Mouse (Mus musculus): ENCODE data around the gene Endou. TPM values are rescaled to one million over a fixed set of nuclear protein-coding genes. Genes with fewer than 3 reads are reported as not detected.
A peak's percentile ranks its signal among the peaks of the same experiment; 100 is the strongest.

Gene Endou
- polyA plus RNA-seq, 1 experiment from 2014 or later, result not detected

- Histone ChIP-seq H3K27me3 (ENCODE audit: control insufficient read depth, insufficient read depth, low read length) (no peaks in the 10 kb centered on the region), H3K9ac (replicated peaks; ENCODE audit: low read depth, low read length) (no peak overlapping the region), H3K27ac (ENCODE audit: low read depth, low read length) (no peak overlapping the region), H3K4me1 (ENCODE audit: control insufficient read depth, insufficient read depth, low read length) (0 out of 2 replicates have a peak, but pooled peaks cover 5% of the 10 kb centered on the region), H3K9me3 (ENCODE audit: control insufficient read depth, low read length) (no peaks in the 10 kb centered on the region), H3K36me3 (ENCODE audit: control insufficient read depth, insufficient read depth, low read length) (no peaks in the 10 kb centered on the region), H3K4me2 (ENCODE audit: low read depth, low read length) (no peak overlapping the region), H3K4me3 (ENCODE audit: low read depth, low read length) (no peak overlapping the region)
- ATAC-seq (ENCODE audit: low read depth), result no peak
- 75% methylated on average over 12 of the region's 12 CpGs for WGBS
Measured at GRCm38 (mm10) chr15:97720026-97720675, 11.0 kb downstream of the Endou start.

- 89% methylated on average over 12 of the region's 12 CpGs for WGBS
Measured at GRCm38 (mm10) chr15:97719494-97719893, 11.6 kb downstream of the Endou start.

GRCm38 (mm10) chr15:97718535-97719155, 12.5 kb downstream of the Endou start:
- Histone ChIP-seq H3K36me3 (ENCODE audit: control insufficient read depth, insufficient read depth, low read length) (no peaks in the 10 kb centered on the region), H3K4me2 (ENCODE audit: low read depth, low read length) (no peak overlapping the region), H3K27me3 (ENCODE audit: control insufficient read depth, insufficient read depth, low read length) (no peaks in the 10 kb centered on the region), H3K4me3 (ENCODE audit: low read depth, low read length) (no peak overlapping the region), H3K9me3 (ENCODE audit: control insufficient read depth, low read length) (no peaks in the 10 kb centered on the region), H3K9ac (replicated peaks; ENCODE audit: low read depth, low read length) (no peak overlapping the region), H3K27ac (ENCODE audit: low read depth, low read length) (no peak overlapping the region), H3K4me1 (ENCODE audit: control insufficient read depth, insufficient read depth, low read length) (0 out of 2 replicates have a peak, but pooled peaks cover 5% of the 10 kb centered on the region)
- WGBS, result 92% methylated on average over 8 of the region's 8 CpGs
- no peak for ATAC-seq (ENCODE audit: low read depth)

More at GRCm38 (mm10) chr15:97719494-97719893, 11.6 kb downstream of the Endou start:
- H3K9me3 ChIP-seq (ENCODE audit: control insufficient read depth, low read length), result no peaks in the 10 kb centered on the region
- no peak overlapping the region for H3K27ac ChIP-seq (ENCODE audit: low read depth, low read length)
- H3K36me3 ChIP-seq (ENCODE audit: control insufficient read depth, insufficient read depth, low read length), result no peaks in the 10 kb centered on the region
- H3K4me1 ChIP-seq (ENCODE audit: control insufficient read depth, insufficient read depth, low read length), result 0 out of 2 replicates have a peak, but pooled peaks cover 5% of the 10 kb centered on the region
- H3K9ac ChIP-seq (replicated peaks; ENCODE audit: low read depth, low read length), result no peak overlapping the region
- H3K4me2 ChIP-seq (ENCODE audit: low read depth, low read length), result no peak overlapping the region
- H3K4me3 ChIP-seq (ENCODE audit: low read depth, low read length), result no peak overlapping the region
- ATAC-seq (ENCODE audit: low read depth), result no peak
- no peaks in the 10 kb centered on the region for H3K27me3 ChIP-seq (ENCODE audit: control insufficient read depth, insufficient read depth, low read length)

GRCm38 (mm10) chr15:97717861-97718534, 13.1 kb downstream of the Endou start:
- peak; percentile 58; the same call in 1 of the 2 replicates for ATAC-seq (ENCODE audit: low read depth)

GRCm38 (mm10) chr15:97716782-97717181, 14.4 kb downstream of the Endou start:
- no peaks in the 10 kb centered on the region for H3K27me3 ChIP-seq (ENCODE audit: control insufficient read depth, insufficient read depth, low read length)
- ATAC-seq (ENCODE audit: low read depth), result no peak
- 95% methylated on average over 11 of the region's 11 CpGs for WGBS

More at GRCm38 (mm10) chr15:97717861-97718534, 13.1 kb downstream of the Endou start:
- Histone ChIP-seq H3K27me3 (ENCODE audit: control insufficient read depth, insufficient read depth, low read length) (no peaks in the 10 kb centered on the region), H3K27ac (ENCODE audit: low read depth, low read length) (no peak overlapping the region), H3K36me3 (ENCODE audit: control insufficient read depth, insufficient read depth, low read length) (no peaks in the 10 kb centered on the region), H3K4me2 (ENCODE audit: low read depth, low read length) (no peak overlapping the region), H3K9me3 (ENCODE audit: control insufficient read depth, low read length) (no peaks in the 10 kb centered on the region), H3K4me1 (ENCODE audit: control insufficient read depth, insufficient read depth, low read length) (0 out of 2 replicates have a peak, but pooled peaks cover 5% of the 10 kb centered on the region), H3K4me3 (ENCODE audit: low read depth, low read length) (no peak overlapping the region), H3K9ac (replicated peaks; ENCODE audit: low read depth, low read length) (no peak overlapping the region)
- 35% methylated on average over 12 of the region's 12 CpGs for WGBS

GRCm38 (mm10) chr15:97715734-97716133, 15.4 kb downstream of the Endou start:
- Histone ChIP-seq H3K27ac (ENCODE audit: low read depth, low read length) (no peak overlapping the region), H3K9ac (replicated peaks; ENCODE audit: low read depth, low read length) (no peak overlapping the region), H3K27me3 (ENCODE audit: control insufficient read depth, insufficient read depth, low read length) (no peaks in the 10 kb centered on the region), H3K4me2 (ENCODE audit: low read depth, low read length) (no peak overlapping the region), H3K4me1 (ENCODE audit: control insufficient read depth, insufficient read depth, low read length) (no peaks in the 10 kb centered on the region), H3K36me3 (ENCODE audit: control insufficient read depth, insufficient read depth, low read length) (no peaks in the 10 kb centered on the region), H3K9me3 (ENCODE audit: control insufficient read depth, low read length) (no peaks in the 10 kb centered on the region), H3K4me3 (ENCODE audit: low read depth, low read length) (no peak overlapping the region)
- WGBS, result 95% methylated on average over 1 of the region's 1 CpGs
- ATAC-seq (ENCODE audit: low read depth), result no peak

More at GRCm38 (mm10) chr15:97716782-97717181, 14.4 kb downstream of the Endou start:
- Histone ChIP-seq H3K4me3 (ENCODE audit: low read depth, low read length) (no peak overlapping the region), H3K36me3 (ENCODE audit: control insufficient read depth, insufficient read depth, low read length) (no peaks in the 10 kb centered on the region), H3K9me3 (ENCODE audit: control insufficient read depth, low read length) (no peaks in the 10 kb centered on the region), H3K4me2 (ENCODE audit: low read depth, low read length) (no peak overlapping the region), H3K27ac (ENCODE audit: low read depth, low read length) (no peak overlapping the region), H3K4me1 (ENCODE audit: control insufficient read depth, insufficient read depth, low read length) (0 out of 2 replicates have a peak, but pooled peaks cover 5% of the 10 kb centered on the region), H3K9ac (replicated peaks; ENCODE audit: low read depth, low read length) (no peak overlapping the region)

GRCm38 (mm10) chr15:97715083-97715482, 16.1 kb downstream of the Endou start:
- Histone ChIP-seq H3K27me3 (ENCODE audit: control insufficient read depth, insufficient read depth, low read length) (no peaks in the 10 kb centered on the region), H3K4me1 (ENCODE audit: control insufficient read depth, insufficient read depth, low read length) (no peaks in the 10 kb centered on the region), H3K9me3 (ENCODE audit: control insufficient read depth, low read length) (no peaks in the 10 kb centered on the region), H3K4me2 (ENCODE audit: low read depth, low read length) (no peak overlapping the region), H3K9ac (replicated peaks; ENCODE audit: low read depth, low read length) (no peak overlapping the region), H3K4me3 (ENCODE audit: low read depth, low read length) (no peak overlapping the region), H3K27ac (ENCODE audit: low read depth, low read length) (no peak overlapping the region), H3K36me3 (ENCODE audit: control insufficient read depth, insufficient read depth, low read length) (no peaks in the 10 kb centered on the region)
- ATAC-seq (ENCODE audit: low read depth), result no peak
- WGBS, result 94% methylated on average over 8 of the region's 8 CpGs

GRCm38 (mm10) chr15:97712546-97712945, 18.6 kb downstream of the Endou start:
- WGBS, result 68% methylated on average over 6 of the region's 6 CpGs
- Histone ChIP-seq H3K27me3 (ENCODE audit: control insufficient read depth, insufficient read depth, low read length) (no peaks in the 10 kb centered on the region), H3K36me3 (ENCODE audit: control insufficient read depth, insufficient read depth, low read length) (no peaks in the 10 kb centered on the region), H3K9ac (replicated peaks; ENCODE audit: low read depth, low read length) (no peak overlapping the region), H3K4me3 (ENCODE audit: low read depth, low read length) (no peak overlapping the region), H3K27ac (ENCODE audit: low read depth, low read length) (no peak overlapping the region), H3K9me3 (ENCODE audit: control insufficient read depth, low read length) (no peaks in the 10 kb centered on the region), H3K4me2 (ENCODE audit: low read depth, low read length) (no peak overlapping the region), H3K4me1 (ENCODE audit: control insufficient read depth, insufficient read depth, low read length) (no peaks in the 10 kb centered on the region)
- ATAC-seq (ENCODE audit: low read depth), result no peak

- Histone ChIP-seq H3K4me1 (ENCODE audit: control insufficient read depth, insufficient read depth, low read length) (no peaks in the 10 kb centered on the region), H3K27me3 (ENCODE audit: control insufficient read depth, insufficient read depth, low read length) (no peaks in the 10 kb centered on the region), H3K36me3 (ENCODE audit: control insufficient read depth, insufficient read depth, low read length) (no peaks in the 10 kb centered on the region), H3K27ac (ENCODE audit: low read depth, low read length) (no peak overlapping the region), H3K9me3 (ENCODE audit: control insufficient read depth, low read length) (no peaks in the 10 kb centered on the region), H3K9ac (replicated peaks; ENCODE audit: low read depth, low read length) (no peak overlapping the region), H3K4me2 (ENCODE audit: low read depth, low read length) (no peak overlapping the region), H3K4me3 (ENCODE audit: low read depth, low read length) (no peak overlapping the region)
- WGBS, result 58% methylated on average over 6 of the region's 6 CpGs
- no peak for ATAC-seq (ENCODE audit: low read depth)
Measured at GRCm38 (mm10) chr15:97710906-97711305, 20.2 kb downstream of the Endou start.

All from neural tube, embryonic 14.5 days (tissue).